Mouse (Mus musculus): Measurements from ENCODE around the gene Trip6.

The Trip6 gene

DNA sequence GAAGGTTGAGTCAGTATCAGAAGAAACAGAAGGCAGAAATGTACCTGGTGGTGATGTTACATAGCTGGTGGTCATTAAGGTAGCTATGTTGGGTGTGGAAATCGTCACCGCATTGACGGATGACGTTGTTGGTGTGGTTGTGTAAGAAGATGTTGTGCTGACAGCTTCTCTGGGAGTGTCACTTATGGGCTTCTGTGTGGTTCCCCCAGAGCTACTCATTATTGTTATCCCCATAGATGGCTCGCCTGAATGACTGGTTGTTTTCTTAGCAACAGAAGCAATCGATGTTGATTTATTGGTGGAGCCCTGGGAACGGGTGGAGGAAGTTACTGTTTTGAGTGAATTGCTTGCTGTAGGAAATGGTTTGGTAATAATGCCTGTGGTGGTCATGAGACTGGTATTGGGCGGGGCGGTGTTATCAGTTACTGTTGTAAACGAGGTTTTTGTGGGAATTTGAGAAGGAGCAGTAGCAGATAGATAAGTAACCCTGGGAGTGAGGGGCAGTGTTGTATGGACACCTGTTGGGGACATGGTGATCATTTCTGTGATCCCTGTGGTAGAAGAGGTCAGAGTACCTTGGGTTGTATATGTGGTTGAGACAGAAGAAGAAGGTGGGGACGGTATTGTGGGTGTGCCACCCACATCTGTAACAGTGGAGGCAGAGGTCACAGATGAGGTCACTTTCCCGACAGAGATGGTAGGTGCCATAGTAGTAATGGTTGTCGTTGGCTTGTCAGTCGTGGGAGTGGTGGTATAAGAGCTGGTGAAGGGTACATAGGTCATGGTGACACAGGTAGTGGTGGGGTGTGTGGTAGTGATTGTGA is 50.1 kb downstream of the Trip6 start:
- DNase-seq, result no peak
